Comparison of ENCODE assay signal across 11 mouse cellular contexts in the genomic region with DNA sequence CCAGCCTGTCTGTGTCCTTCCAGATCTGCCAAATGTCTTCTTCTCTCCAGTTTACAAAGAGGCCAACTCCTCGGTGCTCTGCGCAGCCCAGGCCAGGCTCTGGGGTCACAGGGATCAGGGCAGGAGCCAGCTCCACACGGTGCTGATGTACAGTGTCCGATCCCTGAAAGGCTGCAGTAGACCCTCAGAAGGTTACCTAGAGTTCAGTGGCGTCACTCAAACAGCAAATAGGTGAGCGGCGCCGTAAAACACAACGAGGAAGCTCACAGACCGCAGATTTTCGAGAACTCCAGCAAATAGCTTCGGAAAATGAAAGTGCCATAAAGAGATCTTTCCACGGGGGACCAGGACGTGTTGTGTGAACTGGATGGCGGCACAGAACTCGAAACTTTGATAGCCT. TPM values are rescaled to one million over a fixed set of nuclear protein-coding genes. Genes with fewer than 3 reads are reported as not detected.
DNase-seq lines count a peak whose midpoint lies in the region; ATAC-seq and TF ChIP-seq lines count a peak whose summit lies in the region.
"Had no signal": no experiment of that assay in that cellular context is flagged by ENCODE, and none has a peak within 500 bp of the region (broad histone marks: within the 10 kb centered on the region; RNA-seq: fewer than 3 reads in every experiment).

No protein-coding gene starts in this region.

- no peak for ATAC-seq in embryonic facial prominence, embryonic 12.5 days (ENCODE audit: insufficient number of reproducible peaks, insufficient read depth, low FRiP score, low TSS enrichment)
- no peak for ATAC-seq in liver, embryonic 13.5 days (ENCODE audit: low read depth)
- no peak for ATAC-seq in hindbrain, embryonic 16.5 days

- H3K4me2 ChIP-seq in embryonic facial prominence, embryonic 12.5 days (replicated peaks) = peak overlapping the region; percentile 36
- peak overlapping the region; percentile 15; the same call in 1 of the 2 replicates for H3K4me2 ChIP-seq in liver, embryonic 13.5 days
- H3K4me2 ChIP-seq in hindbrain, embryonic 16.5 days (ENCODE audit: low read length) = no peak overlapping the region
- H3K4me2 ChIP-seq: neural tube, embryonic 13.5 days had no signal

- H3K4me1 ChIP-seq in liver, adult 2 months (ENCODE audit: control insufficient read depth, insufficient read depth, low read length) = no peaks in the 10 kb centered on the region
- H3K4me1 ChIP-seq in bone marrow macrophage, adult 2 months (ENCODE audit: control insufficient read depth, insufficient read depth, low read length) = peaks cover 9% of the 10 kb centered on the region
- peaks cover 49% of the 10 kb centered on the region for H3K4me1 ChIP-seq in embryonic facial prominence, embryonic 12.5 days
- H3K4me1 ChIP-seq in liver, embryonic 13.5 days (replicated peaks) = no peaks in the 10 kb centered on the region
- H3K4me1 ChIP-seq in hindbrain, embryonic 16.5 days (ENCODE audit: control insufficient read depth, insufficient read depth, low read depth, low read length) = peaks cover 13% of the 10 kb centered on the region

- H3K27me3 ChIP-seq in liver, adult 2 months (ENCODE audit: control insufficient read depth, insufficient read depth, low read length) = no peaks in the 10 kb centered on the region
- H3K27me3 ChIP-seq in embryonic facial prominence, embryonic 12.5 days = no peaks in the 10 kb centered on the region
- H3K27me3 ChIP-seq in liver, embryonic 13.5 days = no peaks in the 10 kb centered on the region
- no peaks in the 10 kb centered on the region for H3K27me3 ChIP-seq in hindbrain, embryonic 16.5 days (replicated peaks; ENCODE audit: control insufficient read depth, insufficient read depth, low read length)

- TF ChIP-seq CTCF in liver, adult 2 months (IDR thresholded peaks at IDR 0.05; ENCODE audit: low read depth, low read length) = no peak
- TF ChIP-seq CTCF in bone marrow macrophage, adult 2 months (IDR thresholded peaks at IDR 0.05; ENCODE audit: low read depth, low read length) = no peak

- no peak for TF ChIP-seq POLR2A in liver, adult 2 months (IDR thresholded peaks at IDR 0.05; ENCODE audit: extremely low read depth, insufficient read depth, low read length)
- no peak for TF ChIP-seq POLR2A in bone marrow macrophage, adult 2 months (IDR thresholded peaks at IDR 0.05; ENCODE audit: borderline replicate concordance, low read depth, low read length)

- peak overlapping the region; percentile 45; the same call in 1 of the 2 replicates for H3K4me3 ChIP-seq in liver, adult 2 months (ENCODE audit: insufficient read depth, low read depth, low read length)
- peak overlapping the region; percentile 50 for H3K4me3 ChIP-seq in bone marrow macrophage, adult 2 months (ENCODE audit: insufficient read depth, low read length)
- H3K4me3 ChIP-seq in embryonic facial prominence, embryonic 12.5 days = no peak overlapping the region
- 0 out of 2 replicates have a peak overlapping the region, but pooled peaks have one; percentile 11 for H3K4me3 ChIP-seq in liver, embryonic 13.5 days (replicated peaks)
- H3K4me3 ChIP-seq in hindbrain, embryonic 16.5 days (ENCODE audit: low read length) = no peak overlapping the region
- H3K4me3 ChIP-seq: neural tube, embryonic 13.5 days had no signal

- H3K9ac ChIP-seq in liver, adult 2 months (ENCODE audit: low read depth, low read length) = peak overlapping the region; percentile 52; the same call in 1 of the 2 replicates
- no peak overlapping the region; the same call in 1 of the 2 replicates for H3K9ac ChIP-seq in embryonic facial prominence, embryonic 12.5 days
- H3K9ac ChIP-seq in liver, embryonic 13.5 days = no peak overlapping the region
- H3K9ac ChIP-seq in hindbrain, embryonic 16.5 days (ENCODE audit: low read depth, low read length) = no peak overlapping the region
- H3K9ac ChIP-seq: neural tube, embryonic 13.5 days had no signal

- no peaks in the 10 kb centered on the region for H3K9me3 ChIP-seq in embryonic facial prominence, embryonic 12.5 days
- no peaks in the 10 kb centered on the region for H3K9me3 ChIP-seq in liver, embryonic 13.5 days (replicated peaks)
- no peaks in the 10 kb centered on the region for H3K9me3 ChIP-seq in hindbrain, embryonic 16.5 days (ENCODE audit: control insufficient read depth, low read length)
- H3K9me3 ChIP-seq: neural tube, embryonic 13.5 days had no signal

- no peaks in the 10 kb centered on the region for H3K36me3 ChIP-seq in liver, adult 2 months (ENCODE audit: control insufficient read depth, insufficient read depth, low read length)
- no peaks in the 10 kb centered on the region for H3K36me3 ChIP-seq in embryonic facial prominence, embryonic 12.5 days
- no peaks in the 10 kb centered on the region for H3K36me3 ChIP-seq in liver, embryonic 13.5 days
- no peaks in the 10 kb centered on the region for H3K36me3 ChIP-seq in hindbrain, embryonic 16.5 days (ENCODE audit: control insufficient read depth, insufficient read depth, low read length)
- H3K36me3 ChIP-seq: neural tube, embryonic 13.5 days had no signal

- WGBS in liver, adult 2 months = 29% methylated on average over 16 of the region's 16 CpGs
- 25% methylated on average over 16 of the region's 16 CpGs for WGBS in embryonic facial prominence, embryonic 12.5 days
- WGBS in liver, embryonic 13.5 days (ENCODE audit: insufficient replicate concordance) = 64% methylated on average over 16 of the region's 16 CpGs
- WGBS in hindbrain, embryonic 16.5 days = 69% methylated on average over 16 of the region's 16 CpGs

- H3K79me2 ChIP-seq in liver, adult 2 months (ENCODE audit: control insufficient read depth, insufficient read depth, low read length) = no peaks in the 10 kb centered on the region

- DNase-seq in liver, adult 2 months (ENCODE audit: extremely low read depth, low read depth, low spot score) = peak; percentile 2
- DNase-seq in liver = no peak
- no peak for DNase-seq in liver, embryonic 13.5 days
- DNase-seq in testis, postnatal 14 days (ENCODE audit: low spot score) = no peak
- DNase-seq in thymus, postnatal 36 days = no peak
- DNase-seq: spleen, adult 18-20 months had no signal

- H3K27ac ChIP-seq in liver, adult 2 months (replicated peaks; ENCODE audit: insufficient read depth, low read depth, low read length) = no peak overlapping the region
- no peak overlapping the region for H3K27ac ChIP-seq in bone marrow macrophage, adult 2 months (ENCODE audit: insufficient read depth, low read depth, low read length)
- H3K27ac ChIP-seq in embryonic facial prominence, embryonic 12.5 days = peak overlapping the region; percentile 72
- H3K27ac ChIP-seq in liver, embryonic 13.5 days = no peak overlapping the region
- H3K27ac ChIP-seq in hindbrain, embryonic 16.5 days (ENCODE audit: low read depth, low read length) = no peak overlapping the region
- H3K27ac ChIP-seq: neural tube, embryonic 13.5 days had no signal

RNA-seq across cellular contexts. Expression of a gene that starts 44.0 kb away (rescaled TPM):
- 0.13 TPM in 1 of 2 replicates, not detected in the other for total RNA-seq in liver, adult 2 months (2014; rRNA removed)
- 0.15 and 0.16 TPM in 2 replicates for polyA plus RNA-seq in liver, adult 2 months (2012; rRNA removed)
- 0.42 TPM in 1 of 2 replicates, not detected in the other for polyA plus RNA-seq in bone marrow macrophage, adult 2 months (2012; ENCODE audit: insufficient read depth, insufficient read length, missing spikeins)
- 64.4 and 65.0 TPM in 2 replicates for polyA plus RNA-seq in embryonic facial prominence, embryonic 12.5 days (2016; fragmentation: Nextera tagmentation; extraction: Ambion mirVana)
- polyA plus RNA-seq in liver, embryonic 13.5 days (2015; fragmentation: Nextera tagmentation; extraction: Ambion mirVana) = 0.35 and 0.51 TPM in 2 replicates
- 1.7 and 2.0 TPM in 2 replicates for polyA plus RNA-seq in hindbrain, embryonic 16.5 days (2015; fragmentation: Nextera tagmentation; extraction: Ambion mirVana)
- total RNA-seq: hematopoietic stem cell, adult 5-6 weeks had no signal

Comparison
In these comparisons a context has a peak if more than half of its experiments do, and no peak if none do; other contexts are left out.
1. H3K4me3 ChIP-seq: peak in liver, adult 2 months (single experiment), bone marrow macrophage, adult 2 months (single experiment) and liver, embryonic 13.5 days (single experiment); none in embryonic facial prominence, embryonic 12.5 days (single experiment) and hindbrain, embryonic 16.5 days (single experiment).
2. RNA of a gene that starts 44.0 kb away (polyA plus RNA-seq): 64.4 to 65.0 TPM in embryonic facial prominence, embryonic 12.5 days; 1.7 to 2.0 TPM in hindbrain, embryonic 16.5 days, 0.42 TPM in bone marrow macrophage, adult 2 months, 0.35 to 0.51 TPM in liver, embryonic 13.5 days and 0.15 to 0.16 TPM in liver, adult 2 months; every median in the first group is over 10 times any median in the second.